Mouse (Mus musculus): Measurements from ENCODE around the gene Ankrd13a. TPM values are rescaled to one million over a fixed set of nuclear protein-coding genes. Genes with fewer than 3 reads are reported as not detected.

Ankrd13a gene
- polyA plus RNA-seq, 2 experiments, result 38.6 to 46.6 TPM

GRCm38 (mm10) chr5:114750325-114750724 lies 24.2 kb upstream of the Ankrd13a start:
- TF ChIP-seq CTCF (IDR thresholded peaks at IDR 0.05; ENCODE audit: low read depth), result no peak
- no peak for TF ChIP-seq EP300 (IDR thresholded peaks at IDR 0.05; ENCODE audit: low read depth)

GRCm38 (mm10) chr5:114752397-114752796 lies 22.1 kb upstream of the Ankrd13a start:
- TF ChIP-seq CTCF (IDR thresholded peaks at IDR 0.05; ENCODE audit: low read depth), result no peak
- no peak for TF ChIP-seq EP300 (IDR thresholded peaks at IDR 0.05; ENCODE audit: low read depth)
- H3K36me3 ChIP-seq (replicated peaks; ENCODE audit: control insufficient read depth, insufficient read depth, low read depth), result peaks cover 19% of the 10 kb centered on the region
- ATAC-seq (ENCODE audit: insufficient read depth), result no peak
- no peak for DNase-seq (ENCODE audit: low read depth in 3 of 3, low spot score in 3 of 3)
- no peak overlapping the region for H3K4me3 ChIP-seq (ENCODE audit: insufficient read depth in 1 of 2, low read depth in 2 of 2, low read length in 2 of 2)
- no peaks in the 10 kb centered on the region for H3K9me3 ChIP-seq (ENCODE audit: control insufficient read depth, low read length)
- H3K27ac ChIP-seq, result no peak overlapping the region
- WGBS (ENCODE audit: insufficient replicate concordance), result 82% methylated on average over 10 of the region's 10 CpGs
- H3K4me2 ChIP-seq (ENCODE audit: low read depth), result no peak overlapping the region
- no peaks in the 10 kb centered on the region for H3K4me1 ChIP-seq (replicated peaks; ENCODE audit: control insufficient read depth in 2 of 2, insufficient read depth in 2 of 2, low read length in 1 of 2)
- H3K9ac ChIP-seq (replicated peaks), result no peak overlapping the region
- H3K27me3 ChIP-seq (ENCODE audit: control insufficient read depth, insufficient read depth, low read length), result no peaks in the 10 kb centered on the region

More at GRCm38 (mm10) chr5:114750325-114750724, 24.2 kb upstream of the Ankrd13a start:
- no peak for DNase-seq (ENCODE audit: low read depth in 3 of 3, low spot score in 3 of 3)
- no peaks in the 10 kb centered on the region for H3K27me3 ChIP-seq (ENCODE audit: control insufficient read depth, insufficient read depth, low read length)
- no peaks in the 10 kb centered on the region for H3K4me1 ChIP-seq (replicated peaks; ENCODE audit: control insufficient read depth in 2 of 2, insufficient read depth in 2 of 2, low read length in 1 of 2)
- no peaks in the 10 kb centered on the region for H3K9me3 ChIP-seq (ENCODE audit: control insufficient read depth, low read length)
- WGBS (ENCODE audit: insufficient replicate concordance), result 83% methylated on average over 10 of the region's 10 CpGs
- no peak overlapping the region for H3K4me3 ChIP-seq (ENCODE audit: insufficient read depth in 1 of 2, low read depth in 2 of 2, low read length in 2 of 2)
- no peak overlapping the region for H3K9ac ChIP-seq (replicated peaks)
- no peak overlapping the region for H3K27ac ChIP-seq
- H3K36me3 ChIP-seq (replicated peaks; ENCODE audit: control insufficient read depth, insufficient read depth, low read depth), result peaks cover 14% of the 10 kb centered on the region
- no peak for ATAC-seq (ENCODE audit: insufficient read depth)
- no peak overlapping the region for H3K4me2 ChIP-seq (ENCODE audit: low read depth)

- no peak for ATAC-seq (ENCODE audit: insufficient read depth)
- Histone ChIP-seq H3K4me2 (ENCODE audit: low read depth) (no peak overlapping the region), H3K27me3 (ENCODE audit: control insufficient read depth, insufficient read depth, low read length) (no peaks in the 10 kb centered on the region), H3K4me3 (ENCODE audit: insufficient read depth in 1 of 2, low read depth in 2 of 2, low read length in 2 of 2) (no peak overlapping the region), H3K9ac (replicated peaks) (no peak overlapping the region), H3K4me1 (replicated peaks; ENCODE audit: control insufficient read depth in 2 of 2, insufficient read depth in 2 of 2, low read length in 1 of 2) (no peaks in the 10 kb centered on the region), H3K9me3 (ENCODE audit: control insufficient read depth, low read length) (no peaks in the 10 kb centered on the region), H3K27ac (no peak overlapping the region), H3K36me3 (replicated peaks; ENCODE audit: control insufficient read depth, insufficient read depth, low read depth) (peaks cover 14% of the 10 kb centered on the region)
- no peak for DNase-seq (ENCODE audit: low read depth in 3 of 3, low spot score in 3 of 3)
- TF ChIP-seq EP300 (IDR thresholded peaks at IDR 0.05; ENCODE audit: low read depth), result no peak
- TF ChIP-seq CTCF (IDR thresholded peaks at IDR 0.05; ENCODE audit: low read depth), result no peak
- 82% methylated on average over 12 of the region's 12 CpGs for WGBS (ENCODE audit: insufficient replicate concordance)
Observed at GRCm38 (mm10) chr5:114753384-114753783, 21.1 kb upstream of the Ankrd13a start.

- H3K4me1 ChIP-seq (replicated peaks; ENCODE audit: control insufficient read depth in 2 of 2, insufficient read depth in 2 of 2, low read length in 1 of 2), result no peaks in the 10 kb centered on the region
- H3K36me3 ChIP-seq (replicated peaks; ENCODE audit: control insufficient read depth, insufficient read depth, low read depth), result peaks cover 31% of the 10 kb centered on the region
- no peak overlapping the region for H3K4me2 ChIP-seq (ENCODE audit: low read depth)
- TF ChIP-seq CTCF (IDR thresholded peaks at IDR 0.05; ENCODE audit: low read depth) (no peak), EP300 (IDR thresholded peaks at IDR 0.05; ENCODE audit: low read depth) (no peak)
- H3K4me3 ChIP-seq (ENCODE audit: insufficient read depth in 1 of 2, low read depth in 2 of 2, low read length in 2 of 2), result no peak overlapping the region
- H3K9me3 ChIP-seq (ENCODE audit: control insufficient read depth, low read length), result no peaks in the 10 kb centered on the region
- 78% methylated on average over 5 of the region's 5 CpGs for WGBS (ENCODE audit: insufficient replicate concordance)
- DNase-seq (ENCODE audit: low read depth in 3 of 3, low spot score in 3 of 3) (no peak), ATAC-seq (ENCODE audit: insufficient read depth) (no peak)
- no peaks in the 10 kb centered on the region for H3K27me3 ChIP-seq (ENCODE audit: control insufficient read depth, insufficient read depth, low read length)
- no peak overlapping the region for H3K9ac ChIP-seq (replicated peaks)
- no peak overlapping the region for H3K27ac ChIP-seq
Observed at GRCm38 (mm10) chr5:114759536-114760090, 14.9 kb upstream of the Ankrd13a start.

GRCm38 (mm10) chr5:114761980-114762379 lies 12.5 kb upstream of the Ankrd13a start:
- H3K9me3 ChIP-seq (ENCODE audit: control insufficient read depth, low read length), result no peaks in the 10 kb centered on the region
- no peak overlapping the region for H3K4me3 ChIP-seq (ENCODE audit: insufficient read depth in 1 of 2, low read depth in 2 of 2, low read length in 2 of 2)
- no peak for DNase-seq (ENCODE audit: low read depth in 3 of 3, low spot score in 3 of 3)
- ATAC-seq (ENCODE audit: insufficient read depth), result no peak
- TF ChIP-seq CTCF (IDR thresholded peaks at IDR 0.05; ENCODE audit: low read depth), result no peak
- no peak for TF ChIP-seq EP300 (IDR thresholded peaks at IDR 0.05; ENCODE audit: low read depth)
- H3K27me3 ChIP-seq (ENCODE audit: control insufficient read depth, insufficient read depth, low read length), result no peaks in the 10 kb centered on the region
- H3K27ac ChIP-seq, result no peak overlapping the region
- peaks cover 31% of the 10 kb centered on the region for H3K36me3 ChIP-seq (replicated peaks; ENCODE audit: control insufficient read depth, insufficient read depth, low read depth)
- no peaks in the 10 kb centered on the region for H3K4me1 ChIP-seq (replicated peaks; ENCODE audit: control insufficient read depth in 2 of 2, insufficient read depth in 2 of 2, low read length in 1 of 2)
- no peak overlapping the region for H3K9ac ChIP-seq (replicated peaks)
- no peak overlapping the region for H3K4me2 ChIP-seq (ENCODE audit: low read depth)
- WGBS (ENCODE audit: insufficient replicate concordance), result 77% methylated on average over 8 of the region's 8 CpGs
